Mouse (Mus musculus) heart, adult 2 months (tissue): ENCODE data around the gene Odf3. TPM values are rescaled to one million over a fixed set of nuclear protein-coding genes. Genes with fewer than 3 reads are reported as not detected.

Source experiments
- DNase-seq, 2 experiments: peaks; one replicate each; pipeline ENCODE4 v3.0.0; 2021
- H3K27ac ChIP-seq: fragments of 200-600 bp; 2 replicates; pipeline ENCODE4 v1.8.1; 2022
- H3K27me3 ChIP-seq: fragments of 200-500 bp; 2 replicates; pipeline ENCODE4 v1.6.1; 2012; ENCODE audit warnings: mild to moderate bottlenecking, low read length, inconsistent platforms, mixed read lengths; ENCODE audit not compliant: control insufficient read depth, insufficient read depth
- H3K36me3 ChIP-seq: fragments of 200-500 bp; 2 replicates; pipeline ENCODE4 v1.6.1; 2012; ENCODE audit warnings: low read length, inconsistent platforms; ENCODE audit not compliant: control insufficient read depth, insufficient read depth
- H3K4me1 ChIP-seq: fragments of 200-500 bp; 2 replicates; pipeline ENCODE4 v1.6.1; 2011; ENCODE audit warnings: low read length; ENCODE audit not compliant: control insufficient read depth, insufficient read depth
- H3K4me3 ChIP-seq: fragments of 200-600 bp; 2 replicates; pipeline ENCODE4 v1.8.1; 2022
- H3K79me2 ChIP-seq: fragments of 200-500 bp; replicated peaks from 2 replicates; pipeline ENCODE4 v1.6.1; 2012; ENCODE audit warnings: mild to moderate bottlenecking, inconsistent platforms, low read length, moderate library complexity, mixed read lengths; ENCODE audit not compliant: control insufficient read depth, insufficient read depth
- H3K9ac ChIP-seq: fragments of 200-500 bp; 2 replicates; pipeline ENCODE4 v1.6.1; 2012; ENCODE audit warnings: low read depth, mild to moderate bottlenecking, control low read depth, inconsistent platforms, low read length, mixed read lengths
- CTCF ChIP-seq: fragments of 200-600 bp; IDR thresholded peaks from 2 replicates; pipeline ENCODE4 v1.8.1; 2022; ENCODE audit warnings: antibody characterized with exemption, mild to moderate bottlenecking, moderate library complexity
- EP300 ChIP-seq: fragments of 200-500 bp; IDR thresholded peaks from 2 replicates; pipeline ENCODE4 v1.6.1; 2011; ENCODE audit warnings: low read depth, low read length, control low read depth; ENCODE audit not compliant: insufficient read depth
- POLR2A ChIP-seq: fragments of 200-500 bp; IDR thresholded peaks from 2 replicates; pipeline ENCODE4 v1.6.1; 2011; ENCODE audit warnings: mild to moderate bottlenecking, low read depth, low read length, control low read depth; ENCODE audit not compliant: insufficient read depth
- WGBS: fragments of 180-500 bp; shearing (Covaris S2); methylation state at CpG from one replicate; pipeline ENCODE4 v1.1.7; 2018; 5-methylcytosine and 5-hydroxymethylcytosine counted together
- intact Hi-C: fragments of 180-260 bp; cut with DNase I; formaldehyde crosslinking; loops from one replicate; pipeline ENCODE4 v1.15.1; 2025
- polyA plus RNA-seq: library from polyadenylated mRNA; depleted of rRNA; stranded (reverse); fragments of >200 nt; gene quantifications from 2 replicates; pipeline ENCODE4 v1.2.3, GENCODE M21; 2012
- total RNA-seq, 2 experiments: library from RNA; stranded (reverse); gene quantifications; 2 replicates each; pipeline ENCODE4 v1.2.3; 2021

Odf3 gene
- total and polyA plus RNA-seq, 3 experiments = 0.25 TPM; not detected in 2

DNA sequence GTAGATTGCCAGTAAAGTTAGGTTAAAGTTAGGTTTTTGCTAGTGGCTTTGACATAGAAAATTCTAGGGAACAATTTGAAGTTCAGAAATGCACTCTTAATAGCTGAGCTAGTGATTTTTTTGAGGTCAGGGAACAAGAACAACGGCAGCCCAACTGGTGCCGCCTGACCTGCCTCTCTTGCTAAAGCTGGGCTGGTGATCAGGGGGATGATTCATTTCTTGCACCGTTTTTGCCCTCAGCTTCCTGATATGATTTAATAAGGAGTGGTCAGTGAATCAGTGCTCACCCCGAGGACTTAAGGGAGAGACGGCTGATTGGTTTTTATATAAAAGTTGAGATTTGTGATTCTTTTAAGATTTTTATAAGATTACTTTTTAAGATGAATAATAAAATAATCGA lies 16.2 kb upstream of the Odf3 start:
- Histone ChIP-seq H3K4me3 (no peak overlapping the region), H3K79me2 (no peaks in the 10 kb centered on the region), H3K9ac (no peak overlapping the region), H3K36me3 (no peaks in the 10 kb centered on the region), H3K27me3 (no peaks in the 10 kb centered on the region), H3K4me1 (no peaks in the 10 kb centered on the region; the same call in 1 of the 2 replicates), H3K27ac (no peak overlapping the region)
- DNase-seq = no peak
- intact Hi-C loops = no loop called here
- TF ChIP-seq CTCF (no peak), EP300 (no peak), POLR2A (no peak)
- WGBS = 47% methylated on average over 6 of the region's 6 CpGs

- WGBS = 80% methylated on average over 4 of the region's 4 CpGs
- Histone ChIP-seq H3K27me3 (no peaks in the 10 kb centered on the region), H3K4me3 (no peak overlapping the region), H3K36me3 (no peaks in the 10 kb centered on the region), H3K9ac (no peak overlapping the region), H3K27ac (no peak overlapping the region), H3K4me1 (no peaks in the 10 kb centered on the region), H3K79me2 (no peaks in the 10 kb centered on the region)
- intact Hi-C loops = no loop called here
- no peak for DNase-seq
- TF ChIP-seq CTCF (no peak), EP300 (no peak), POLR2A (no peak)
Observed at GRCm38 (mm10) chr7:140833341-140833740, 14.3 kb upstream of the Odf3 start.

GRCm38 (mm10) chr7:140834968-140835757 lies 12.4 kb upstream of the Odf3 start, which contains the start of gene Urah:
Gene Urah (plus strand): TSS chr7:140835018.
- no peak for TF ChIP-seq EP300
- TF ChIP-seq POLR2A = no peak
- TF ChIP-seq CTCF = no peak
- DNase-seq = no peak
- H3K4me1 ChIP-seq = no peaks in the 10 kb centered on the region
- WGBS = 50% methylated on average over 20 of the region's 20 CpGs
- H3K9ac ChIP-seq = no peak within 1 kb of the TSS
- no peaks in the 10 kb centered on the region for H3K79me2 ChIP-seq
- H3K4me3 ChIP-seq = no peak within 1 kb of the TSS
- intact Hi-C loops = no loop called here
- no peaks in the 10 kb centered on the region for H3K36me3 ChIP-seq
- H3K27me3 ChIP-seq = no peaks in the 10 kb centered on the region
- H3K27ac ChIP-seq = no peak within 1 kb of the TSS

GRCm38 (mm10) chr7:140835758-140836087 lies 11.9 kb upstream of the Odf3 start:
- TF ChIP-seq EP300 = no peak
- no peak for TF ChIP-seq CTCF
- TF ChIP-seq POLR2A = no peak
- no peak for DNase-seq
- intact Hi-C loops = no loop called here
- WGBS = 59% methylated on average over 2 of the region's 2 CpGs
- H3K9ac ChIP-seq = no peak overlapping the region
- no peaks in the 10 kb centered on the region for H3K36me3 ChIP-seq
- H3K4me3 ChIP-seq = no peak overlapping the region
- no peaks in the 10 kb centered on the region for H3K4me1 ChIP-seq
- H3K27me3 ChIP-seq = no peaks in the 10 kb centered on the region
- no peaks in the 10 kb centered on the region for H3K79me2 ChIP-seq
- no peak overlapping the region for H3K27ac ChIP-seq

DNA sequence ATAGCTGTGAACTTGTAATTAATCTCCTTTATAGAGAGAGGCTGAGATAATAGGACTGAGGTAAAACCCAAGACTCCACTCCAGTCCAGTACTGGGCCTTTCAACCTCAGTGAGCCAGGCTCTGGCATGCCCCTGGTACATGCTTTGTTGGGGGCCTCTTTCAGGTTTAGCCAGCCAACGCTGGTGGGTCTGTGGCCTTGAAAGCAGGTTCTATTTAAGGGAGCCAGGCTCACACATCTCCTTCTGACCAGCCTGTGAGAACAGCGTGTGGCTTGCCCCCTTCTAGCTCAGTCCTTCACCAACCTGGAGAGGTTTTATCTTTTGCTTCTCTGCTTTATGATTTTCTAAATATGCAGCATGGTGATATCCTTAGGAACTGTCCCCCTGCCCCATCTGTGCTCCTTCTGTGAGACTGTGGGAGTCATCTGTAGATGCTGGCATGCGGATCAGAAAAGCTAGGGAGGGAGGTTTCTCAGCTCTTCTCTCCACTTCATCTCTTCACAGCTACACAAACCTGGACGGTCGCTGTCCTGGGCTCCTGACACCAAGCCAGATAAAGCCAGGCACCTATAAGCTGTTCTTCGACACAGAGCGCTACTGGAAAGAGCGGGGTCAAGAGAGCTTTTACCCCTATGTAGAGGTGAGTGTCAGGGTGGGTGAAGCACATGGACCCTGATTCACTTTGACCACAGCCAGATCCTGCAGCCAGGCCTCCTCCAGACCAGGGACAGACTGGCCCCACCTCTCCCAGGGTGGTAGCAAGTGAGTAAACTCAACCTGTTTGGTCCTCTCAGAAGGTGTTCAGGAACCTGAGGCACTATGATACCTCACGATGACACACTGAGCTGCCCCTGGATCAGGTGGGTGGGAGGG lies 11.1 kb upstream of the Odf3 start:
- H3K27me3 ChIP-seq = no peaks in the 10 kb centered on the region; the same call in 1 of the 2 replicates
- H3K9ac ChIP-seq = no peak overlapping the region
- intact Hi-C loops = no loop called here
- no peak for DNase-seq
- no peak overlapping the region for H3K27ac ChIP-seq
- no peak overlapping the region for H3K4me3 ChIP-seq
- no peaks in the 10 kb centered on the region for H3K36me3 ChIP-seq
- WGBS = 74% methylated on average over 9 of the region's 9 CpGs
- H3K79me2 ChIP-seq = no peaks in the 10 kb centered on the region
- H3K4me1 ChIP-seq = no peaks in the 10 kb centered on the region
- TF ChIP-seq EP300 = no peak
- no peak for TF ChIP-seq CTCF
- TF ChIP-seq POLR2A = no peak

DNA sequence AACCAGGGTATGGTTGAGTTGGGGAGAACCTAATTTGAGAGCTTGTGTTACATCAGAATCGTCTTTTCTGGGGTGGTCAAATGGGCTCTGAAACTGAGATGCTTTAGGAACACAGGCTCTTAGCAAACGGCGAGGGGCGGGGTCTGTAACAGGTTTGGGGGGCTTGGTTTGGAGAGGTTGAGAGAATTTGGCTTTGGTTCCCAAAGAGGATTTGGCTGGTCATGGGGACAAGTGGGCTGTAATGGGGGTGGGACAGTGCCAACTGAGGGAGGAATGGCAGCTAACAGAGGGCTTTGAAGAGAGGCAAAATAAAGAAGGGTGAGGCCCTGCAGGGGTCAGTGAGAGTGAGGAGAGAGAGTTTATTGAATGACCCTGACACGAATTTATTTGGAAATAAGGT lies 8.0 kb upstream of the Odf3 start:
- 65% methylated on average over 5 of the region's 5 CpGs for WGBS

More for the DNA sequence above, 8.0 kb upstream of the Odf3 start:
- no peaks in the 10 kb centered on the region for H3K79me2 ChIP-seq
- no peak overlapping the region for H3K27ac ChIP-seq
- DNase-seq = no peak
- no peaks in the 10 kb centered on the region for H3K4me1 ChIP-seq
- H3K4me3 ChIP-seq = no peak overlapping the region
- no peaks in the 10 kb centered on the region; the same call in 1 of the 2 replicates for H3K27me3 ChIP-seq
- H3K36me3 ChIP-seq = no peaks in the 10 kb centered on the region
- TF ChIP-seq EP300 = no peak
- no peak overlapping the region for H3K9ac ChIP-seq
- intact Hi-C loops = no loop called here
